Mouse (Mus musculus) left cerebral cortex, adult 9 months (tissue): Measurements from ENCODE around the gene Ccdc12.

Source experiments
- DNase-seq, 2 experiments: peaks; one replicate each; pipeline ENCODE4 v3.0.0; 2022; ENCODE audit warnings: low spot score in 2 of 2

The Ccdc12 gene

GRCm38 (mm10) chr9:110656249-110657221 lies at the start of gene Ccdc12:
TSS of gene Ccdc12 (plus strand) at chr9:110656503.
- DNase-seq, result peak; percentile 95 to 96

DNA sequence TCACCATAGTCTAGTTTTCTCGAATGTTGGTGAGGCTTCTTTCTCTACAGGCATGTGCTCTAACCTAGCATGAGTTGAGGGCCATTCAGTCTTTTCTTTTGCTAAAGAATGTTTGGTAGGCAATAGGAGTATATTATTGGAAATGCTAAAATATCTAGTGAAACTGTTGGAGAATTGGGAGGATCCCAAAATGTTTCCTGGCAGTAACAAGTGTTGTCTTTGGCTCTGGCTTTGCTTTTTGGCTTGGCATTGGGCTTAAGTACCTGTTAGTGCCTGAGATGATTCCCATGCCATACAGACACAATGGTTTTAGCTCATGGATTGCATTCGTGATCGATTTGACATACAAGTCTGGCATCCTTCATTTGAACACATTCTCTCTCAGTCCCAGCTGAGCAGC lies 44.8 kb upstream of the Ccdc12 start:
- no peak for DNase-seq

- no peak for DNase-seq
Measured at GRCm38 (mm10) chr9:110617081-110617480, 39.2 kb upstream of the Ccdc12 start.

- no peak for DNase-seq
Measured at GRCm38 (mm10) chr9:110620180-110620579, 36.1 kb upstream of the Ccdc12 start.

- no peak for DNase-seq
Measured at GRCm38 (mm10) chr9:110620685-110621084, 35.6 kb upstream of the Ccdc12 start.

- no peak for DNase-seq
Measured at GRCm38 (mm10) chr9:110622621-110623219, 33.6 kb upstream of the Ccdc12 start.

- DNase-seq, result no peak
Measured at GRCm38 (mm10) chr9:110623416-110624195, 32.7 kb upstream of the Ccdc12 start.

GRCm38 (mm10) chr9:110624361-110625166 lies 31.7 kb upstream of the Ccdc12 start, which contains the start of gene Nradd:
TSS of gene Nradd (minus strand) at chr9:110624452.
- DNase-seq, result peak; percentile 66 to 86

- peak in 1 of 2 experiments; percentile 28 for DNase-seq
Measured at GRCm38 (mm10) chr9:110625350-110625908, 30.9 kb upstream of the Ccdc12 start.

GRCm38 (mm10) chr9:110630171-110630570 lies 26.1 kb upstream of the Ccdc12 start:
- peak in 1 of 2 experiments; percentile 31 for DNase-seq

GRCm38 (mm10) chr9:110631191-110631590 lies 25.1 kb upstream of the Ccdc12 start:
- DNase-seq, result no peak

- DNase-seq, result no peak
Measured at GRCm38 (mm10) chr9:110631651-110632275, 24.5 kb upstream of the Ccdc12 start.

GRCm38 (mm10) chr9:110632671-110633070 lies 23.6 kb upstream of the Ccdc12 start:
- no peak for DNase-seq

- DNase-seq, result no peak
Measured at GRCm38 (mm10) chr9:110633882-110634281, 22.4 kb upstream of the Ccdc12 start.

DNA sequence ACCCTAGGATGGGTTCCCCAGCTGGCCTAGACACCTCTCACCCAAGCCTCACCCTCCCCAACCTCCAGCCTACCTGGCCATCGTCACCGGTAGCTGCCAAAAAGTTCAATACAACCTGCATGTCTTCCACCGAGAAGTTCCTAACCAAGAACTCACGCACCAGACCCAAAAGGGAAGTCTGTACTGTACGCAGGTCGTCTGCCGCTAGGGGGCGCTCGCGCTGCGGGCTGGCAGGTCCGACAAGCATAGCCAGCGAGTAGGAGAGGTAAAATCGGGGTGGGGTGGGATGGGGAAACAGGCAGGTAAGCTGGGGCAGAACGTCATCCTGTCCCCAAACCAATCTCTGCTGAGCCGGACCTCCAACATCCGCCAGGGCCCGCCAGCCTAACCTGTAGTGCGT lies 21.1 kb upstream of the Ccdc12 start:
- peak in 1 of 2 experiments; percentile 86 for DNase-seq

- DNase-seq, result no peak
Measured at GRCm38 (mm10) chr9:110638611-110639021, 17.7 kb upstream of the Ccdc12 start.

DNA sequence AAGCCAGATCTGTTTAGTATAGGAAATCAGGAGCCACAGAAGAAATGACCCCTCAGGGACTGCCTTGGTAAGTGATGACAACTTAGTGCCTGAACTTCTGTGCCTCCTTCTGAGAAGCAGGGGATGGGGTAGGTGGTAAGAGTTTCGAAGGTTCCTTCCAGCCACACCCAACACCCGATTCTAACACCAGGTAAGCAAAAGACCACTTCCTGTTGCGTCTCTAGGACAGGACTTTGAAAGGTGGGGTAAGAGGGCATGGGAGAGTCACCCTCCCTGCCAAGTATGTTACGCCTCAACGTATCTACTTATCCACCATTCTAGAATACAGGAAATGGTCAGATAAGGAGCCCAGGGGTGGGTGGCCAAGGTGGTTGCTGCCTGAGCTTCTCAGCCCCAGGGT lies 15.3 kb upstream of the Ccdc12 start:
- no peak for DNase-seq

DNA sequence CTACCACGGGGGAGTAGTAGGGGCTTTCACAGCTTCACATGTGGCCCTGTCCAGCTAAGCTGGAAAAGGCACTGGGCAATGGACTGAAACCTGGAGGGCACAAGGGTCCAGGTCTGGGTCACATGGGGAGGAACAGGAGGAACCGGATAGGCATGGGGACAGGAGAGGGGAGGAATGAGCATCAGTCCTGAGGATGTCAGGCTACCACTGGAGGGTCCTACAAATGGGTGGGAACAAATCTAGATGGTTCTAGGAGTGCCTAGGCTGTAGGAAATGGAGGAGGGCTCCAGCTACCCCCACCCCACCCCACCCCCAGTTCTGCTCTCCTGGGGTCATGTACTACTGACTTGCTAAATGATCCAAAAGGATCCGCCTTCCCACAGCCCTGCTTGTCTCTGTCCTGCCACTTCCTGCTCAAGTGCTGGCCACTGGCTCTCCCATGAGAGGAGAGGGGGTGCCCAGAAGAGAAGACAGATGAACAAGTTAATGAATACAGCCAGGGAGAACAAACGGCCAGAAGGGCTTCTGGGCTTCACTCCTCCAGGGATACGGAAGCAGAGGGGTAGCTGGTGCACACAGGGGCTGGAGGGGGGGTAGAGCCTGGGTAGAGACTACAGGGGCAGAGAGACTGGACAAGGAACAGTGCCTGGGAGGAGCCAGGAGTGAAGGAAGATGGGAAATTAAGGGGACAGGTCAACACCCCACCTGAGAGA lies 13.3 kb upstream of the Ccdc12 start:
- no peak for DNase-seq

DNA sequence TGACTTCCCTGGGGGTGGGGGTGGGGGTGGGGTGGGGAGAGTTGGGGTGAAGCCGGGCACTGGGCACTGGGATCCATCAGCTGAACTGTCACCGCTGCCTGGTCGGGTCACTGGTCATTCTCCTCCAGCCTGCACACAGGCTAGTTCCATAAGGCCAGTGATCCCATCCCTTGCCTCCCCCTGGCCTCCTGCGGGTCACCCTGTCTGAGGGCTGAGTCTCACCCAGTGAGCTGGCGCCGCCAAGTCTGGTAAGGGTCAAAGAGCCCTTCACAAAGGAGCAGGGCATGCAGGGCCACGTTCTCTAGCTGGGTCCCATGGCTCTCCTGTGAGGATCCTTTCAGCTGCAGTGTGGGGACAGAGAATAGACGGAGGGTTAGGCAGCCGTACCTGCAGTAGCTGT lies 12.5 kb upstream of the Ccdc12 start:
- DNase-seq, result no peak

DNA sequence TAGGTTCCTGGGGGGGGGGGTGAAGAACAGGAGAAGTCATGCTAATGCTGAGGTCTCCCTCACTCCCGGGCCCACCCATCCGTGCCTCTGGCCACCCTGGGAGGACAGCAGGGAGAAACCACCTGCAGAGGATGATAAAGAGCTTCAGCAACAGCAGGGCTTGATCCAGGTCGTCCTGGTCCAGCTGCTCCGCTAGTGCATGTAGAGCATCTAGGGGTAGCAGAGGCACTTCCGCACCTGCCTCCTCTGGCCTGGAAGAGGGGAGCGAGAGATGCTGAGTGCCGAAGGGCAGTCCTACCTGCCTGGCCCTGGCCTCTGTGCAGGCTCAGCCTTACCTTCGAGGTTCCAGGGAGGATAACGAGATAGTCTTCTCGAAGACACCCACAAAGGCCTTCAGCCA lies 12.0 kb upstream of the Ccdc12 start:
- no peak for DNase-seq
